Mouse (Mus musculus): ENCODE data around the gene Samm50. TPM values are rescaled to one million over a fixed set of nuclear protein-coding genes. Genes with fewer than 3 reads are reported as not detected.

Gene Samm50
- polyA plus RNA-seq, 1 experiment from 2014 or later, result 95.3 TPM

- WGBS, result 98% methylated on average over 4 of the region's 4 CpGs
- H3K9me3 ChIP-seq (ENCODE audit: control insufficient read depth, low read length), result no peaks in the 10 kb centered on the region
- no peaks in the 10 kb centered on the region for H3K27me3 ChIP-seq (replicated peaks; ENCODE audit: control insufficient read depth, insufficient read depth, low read length)
- H3K27ac ChIP-seq (ENCODE audit: low read depth, low read length), result no peak overlapping the region
- no peak overlapping the region for H3K4me3 ChIP-seq (ENCODE audit: low read length)
- H3K4me2 ChIP-seq (ENCODE audit: low read length), result no peak overlapping the region
- peaks cover 48% of the 10 kb centered on the region for H3K36me3 ChIP-seq (ENCODE audit: control insufficient read depth, insufficient read depth, low read length)
- H3K4me1 ChIP-seq (ENCODE audit: control insufficient read depth, insufficient read depth, low read depth, low read length), result peaks cover under 1% of the 10 kb centered on the region
- ATAC-seq, result no peak
- no peak overlapping the region for H3K9ac ChIP-seq (ENCODE audit: low read depth, low read length)
Measured at GRCm38 (mm10) chr15:84207327-84207726, 15.3 kb downstream of the Samm50 start.

GRCm38 (mm10) chr15:84209517-84210412, 17.7 kb downstream of the Samm50 start:
- Histone ChIP-seq H3K4me1 (ENCODE audit: control insufficient read depth, insufficient read depth, low read depth, low read length) (peaks cover 3% of the 10 kb centered on the region), H3K4me2 (ENCODE audit: low read length) (no peak overlapping the region), H3K27ac (ENCODE audit: low read depth, low read length) (no peak overlapping the region), H3K9ac (ENCODE audit: low read depth, low read length) (no peak overlapping the region), H3K9me3 (ENCODE audit: control insufficient read depth, low read length) (no peaks in the 10 kb centered on the region), H3K36me3 (ENCODE audit: control insufficient read depth, insufficient read depth, low read length) (peaks cover 35% of the 10 kb centered on the region), H3K4me3 (ENCODE audit: low read length) (no peak overlapping the region), H3K27me3 (replicated peaks; ENCODE audit: control insufficient read depth, insufficient read depth, low read length) (no peaks in the 10 kb centered on the region)
- no peak for ATAC-seq
- WGBS, result 91% methylated on average over 11 of the region's 11 CpGs

- Histone ChIP-seq H3K9ac (ENCODE audit: low read depth, low read length) (no peak overlapping the region), H3K4me1 (ENCODE audit: control insufficient read depth, insufficient read depth, low read depth, low read length) (peaks cover 3% of the 10 kb centered on the region), H3K36me3 (ENCODE audit: control insufficient read depth, insufficient read depth, low read length) (peaks cover 32% of the 10 kb centered on the region), H3K9me3 (ENCODE audit: control insufficient read depth, low read length) (no peaks in the 10 kb centered on the region), H3K27me3 (replicated peaks; ENCODE audit: control insufficient read depth, insufficient read depth, low read length) (no peaks in the 10 kb centered on the region), H3K4me2 (ENCODE audit: low read length) (no peak overlapping the region), H3K27ac (ENCODE audit: low read depth, low read length) (no peak overlapping the region), H3K4me3 (ENCODE audit: low read length) (no peak overlapping the region)
- WGBS, result 97% methylated on average over 13 of the region's 13 CpGs
- ATAC-seq, result no peak
Measured at GRCm38 (mm10) chr15:84210461-84210860, 18.4 kb downstream of the Samm50 start.

- 92% methylated on average over 13 of the region's 13 CpGs for WGBS
- Histone ChIP-seq H3K9me3 (ENCODE audit: control insufficient read depth, low read length) (no peaks in the 10 kb centered on the region), H3K9ac (ENCODE audit: low read depth, low read length) (no peak overlapping the region), H3K27me3 (replicated peaks; ENCODE audit: control insufficient read depth, insufficient read depth, low read length) (no peaks in the 10 kb centered on the region), H3K36me3 (ENCODE audit: control insufficient read depth, insufficient read depth, low read length) (peaks cover 31% of the 10 kb centered on the region), H3K4me2 (ENCODE audit: low read length) (no peak overlapping the region), H3K4me3 (ENCODE audit: low read length) (no peak overlapping the region), H3K4me1 (ENCODE audit: control insufficient read depth, insufficient read depth, low read depth, low read length) (peaks cover 3% of the 10 kb centered on the region), H3K27ac (ENCODE audit: low read depth, low read length) (no peak overlapping the region)
- ATAC-seq, result no peak
Measured at GRCm38 (mm10) chr15:84210941-84211340, 18.9 kb downstream of the Samm50 start.

- Histone ChIP-seq H3K27ac (ENCODE audit: low read depth, low read length) (no peak overlapping the region), H3K4me1 (ENCODE audit: control insufficient read depth, insufficient read depth, low read depth, low read length) (peaks cover 8% of the 10 kb centered on the region), H3K27me3 (replicated peaks; ENCODE audit: control insufficient read depth, insufficient read depth, low read length) (no peaks in the 10 kb centered on the region), H3K4me3 (ENCODE audit: low read length) (no peak overlapping the region), H3K9me3 (ENCODE audit: control insufficient read depth, low read length) (no peaks in the 10 kb centered on the region), H3K36me3 (ENCODE audit: control insufficient read depth, insufficient read depth, low read length) (peaks cover 25% of the 10 kb centered on the region), H3K9ac (ENCODE audit: low read depth, low read length) (no peak overlapping the region), H3K4me2 (ENCODE audit: low read length) (no peak overlapping the region)
- 67% methylated on average over 4 of the region's 4 CpGs for WGBS
- no peak for ATAC-seq
Measured at GRCm38 (mm10) chr15:84211564-84211963, 19.5 kb downstream of the Samm50 start.

GRCm38 (mm10) chr15:84212031-84212755, 20.2 kb downstream of the Samm50 start:
- Histone ChIP-seq H3K9ac (ENCODE audit: low read depth, low read length) (0 out of 2 replicates have a peak overlapping the region, but pooled peaks have one; percentile 33), H3K4me3 (ENCODE audit: low read length) (no peak overlapping the region), H3K27me3 (replicated peaks; ENCODE audit: control insufficient read depth, insufficient read depth, low read length) (no peaks in the 10 kb centered on the region), H3K4me1 (ENCODE audit: control insufficient read depth, insufficient read depth, low read depth, low read length) (peaks cover 11% of the 10 kb centered on the region), H3K9me3 (ENCODE audit: control insufficient read depth, low read length) (no peaks in the 10 kb centered on the region), H3K27ac (ENCODE audit: low read depth, low read length) (no peak overlapping the region), H3K4me2 (ENCODE audit: low read length) (no peak overlapping the region), H3K36me3 (ENCODE audit: control insufficient read depth, insufficient read depth, low read length) (peaks cover 20% of the 10 kb centered on the region)
- peak; percentile 70 for ATAC-seq
- WGBS, result 43% methylated on average over 6 of the region's 6 CpGs

- ATAC-seq, result no peak
- no peak overlapping the region for H3K27ac ChIP-seq (ENCODE audit: low read depth, low read length)
- H3K4me1 ChIP-seq (ENCODE audit: control insufficient read depth, insufficient read depth, low read depth, low read length), result peaks cover 11% of the 10 kb centered on the region
- H3K27me3 ChIP-seq (replicated peaks; ENCODE audit: control insufficient read depth, insufficient read depth, low read length), result no peaks in the 10 kb centered on the region
- WGBS, result 54% methylated on average over 2 of the region's 2 CpGs
- H3K9me3 ChIP-seq (ENCODE audit: control insufficient read depth, low read length), result no peaks in the 10 kb centered on the region
- no peak overlapping the region for H3K4me2 ChIP-seq (ENCODE audit: low read length)
- no peak overlapping the region for H3K9ac ChIP-seq (ENCODE audit: low read depth, low read length)
- H3K4me3 ChIP-seq (ENCODE audit: low read length), result no peak overlapping the region
- H3K36me3 ChIP-seq (ENCODE audit: control insufficient read depth, insufficient read depth, low read length), result peaks cover 15% of the 10 kb centered on the region
Measured at GRCm38 (mm10) chr15:84212756-84213105, 20.7 kb downstream of the Samm50 start.

GRCm38 (mm10) chr15:84213162-84213739, 21.2 kb downstream of the Samm50 start:
- ATAC-seq, result no peak
- Histone ChIP-seq H3K4me1 (ENCODE audit: control insufficient read depth, insufficient read depth, low read depth, low read length) (peaks cover 11% of the 10 kb centered on the region), H3K9me3 (ENCODE audit: control insufficient read depth, low read length) (no peaks in the 10 kb centered on the region), H3K36me3 (ENCODE audit: control insufficient read depth, insufficient read depth, low read length) (peaks cover 15% of the 10 kb centered on the region; the same call in 1 of the 2 replicates), H3K4me2 (ENCODE audit: low read length) (no peak overlapping the region), H3K9ac (ENCODE audit: low read depth, low read length) (no peak overlapping the region), H3K4me3 (ENCODE audit: low read length) (no peak overlapping the region), H3K27me3 (replicated peaks; ENCODE audit: control insufficient read depth, insufficient read depth, low read length) (no peaks in the 10 kb centered on the region), H3K27ac (ENCODE audit: low read depth, low read length) (no peak overlapping the region)
- WGBS, result 94% methylated on average over 6 of the region's 6 CpGs

- 93% methylated on average over 7 of the region's 7 CpGs for WGBS
- H3K36me3 ChIP-seq (ENCODE audit: control insufficient read depth, insufficient read depth, low read length), result peaks cover 9% of the 10 kb centered on the region; the same call in 1 of the 2 replicates
- no peak for ATAC-seq
- no peak overlapping the region for H3K4me2 ChIP-seq (ENCODE audit: low read length)
- peaks cover 11% of the 10 kb centered on the region for H3K4me1 ChIP-seq (ENCODE audit: control insufficient read depth, insufficient read depth, low read depth, low read length)
- H3K4me3 ChIP-seq (ENCODE audit: low read length), result no peak overlapping the region
- no peak overlapping the region for H3K9ac ChIP-seq (ENCODE audit: low read depth, low read length)
- no peaks in the 10 kb centered on the region for H3K9me3 ChIP-seq (ENCODE audit: control insufficient read depth, low read length)
- H3K27me3 ChIP-seq (replicated peaks; ENCODE audit: control insufficient read depth, insufficient read depth, low read length), result no peaks in the 10 kb centered on the region
- H3K27ac ChIP-seq (ENCODE audit: low read depth, low read length), result no peak overlapping the region
Measured at GRCm38 (mm10) chr15:84214476-84214875, 22.4 kb downstream of the Samm50 start.

Data from hindbrain, embryonic 16.5 days (tissue).